In genomic region chr10:43667086-43667690, GRCm38 (mm10) we compare ENCODE assay signal across 9 mouse cellular contexts.
DNase-seq lines count a peak whose midpoint lies in the region; ATAC-seq and TF ChIP-seq lines count a peak whose summit lies in the region.
"Had no signal": no experiment of that assay in that cellular context is flagged by ENCODE, and none has a peak within 500 bp of the region (broad histone marks: within the 10 kb centered on the region; RNA-seq: fewer than 3 reads in every experiment).

No protein-coding gene starts in this region.

- no peaks in the 10 kb centered on the region for H3K9me3 ChIP-seq in heart, embryonic 13.5 days
- H3K9me3 ChIP-seq in E14TG2a.4 (ENCODE audit: low read length) = no peaks in the 10 kb centered on the region
- H3K9me3 ChIP-seq in erythroblast, embryonic 14.5 days (ENCODE audit: control insufficient read depth, low read length) = no peaks in the 10 kb centered on the region
- no peaks in the 10 kb centered on the region for H3K9me3 ChIP-seq in liver, embryonic 16.5 days (replicated peaks; ENCODE audit: control insufficient read depth, low read length)

- no peak for DNase-seq in heart, postnatal 4 days
- DNase-seq in urinary bladder, postnatal 36 days (ENCODE audit: low spot score in 2 of 2) = no peak
- no peak for DNase-seq in embryo, embryonic 9.5 days (ENCODE audit: extremely low spot score)
- no peak for DNase-seq in lung, adult 18-20 months
- DNase-seq: cerebellum, adult 18-20 months had no signal

- 51% methylated on average over 25 of the region's 25 CpGs for WGBS in heart, embryonic 13.5 days
- WGBS in liver, embryonic 16.5 days (ENCODE audit: insufficient replicate concordance) = 52% methylated on average over 25 of the region's 25 CpGs

- TF ChIP-seq CTCF in E14TG2a.4 (conservative IDR thresholded peaks at IDR 0.05; ENCODE audit: low read length) = no peak

- 0 out of 2 replicates have a peak, but pooled peaks cover 11% of the 10 kb centered on the region for H3K27me3 ChIP-seq in heart, embryonic 13.5 days (replicated peaks)
- H3K27me3 ChIP-seq in E14TG2a.4 (ENCODE audit: insufficient read depth, low read length) = peaks cover 41% of the 10 kb centered on the region
- no peaks in the 10 kb centered on the region for H3K27me3 ChIP-seq in erythroblast, embryonic 14.5 days (ENCODE audit: control insufficient read depth)
- H3K27me3 ChIP-seq in liver, embryonic 16.5 days (ENCODE audit: control insufficient read depth, insufficient read depth, low read depth, low read length) = no peaks in the 10 kb centered on the region

- ATAC-seq in heart, embryonic 13.5 days (ENCODE audit: extremely low read depth, insufficient number of reproducible peaks, low FRiP score, low TSS enrichment) = no peak
- ATAC-seq in liver, embryonic 16.5 days (ENCODE audit: low read depth) = peak; percentile 37

- H3K4me1 ChIP-seq in heart, embryonic 13.5 days = peaks cover 22% of the 10 kb centered on the region
- H3K4me1 ChIP-seq in E14TG2a.4 (replicated peaks; ENCODE audit: low read depth, low read length) = peaks cover 15% of the 10 kb centered on the region; the same call in 1 of the 2 replicates
- peaks cover 86% of the 10 kb centered on the region for H3K4me1 ChIP-seq in erythroblast, embryonic 14.5 days (ENCODE audit: control insufficient read depth)
- peaks cover 76% of the 10 kb centered on the region for H3K4me1 ChIP-seq in liver, embryonic 16.5 days (ENCODE audit: control insufficient read depth, low read depth, low read length)

- H3K27ac ChIP-seq in heart, embryonic 13.5 days (replicated peaks) = no peak overlapping the region
- peak overlapping the region; percentile 87 for H3K27ac ChIP-seq in liver, embryonic 16.5 days (ENCODE audit: low read length)

- H3K36me3 ChIP-seq in heart, embryonic 13.5 days = no peaks in the 10 kb centered on the region
- H3K36me3 ChIP-seq in E14TG2a.4 (ENCODE audit: insufficient read depth, low read length) = no peaks in the 10 kb centered on the region
- H3K36me3 ChIP-seq in erythroblast, embryonic 14.5 days (ENCODE audit: control insufficient read depth) = peaks cover 23% of the 10 kb centered on the region
- H3K36me3 ChIP-seq in liver, embryonic 16.5 days (ENCODE audit: control insufficient read depth, insufficient read depth) = no peaks in the 10 kb centered on the region

- peak overlapping the region; percentile 62 for H3K4me2 ChIP-seq in heart, embryonic 13.5 days
- peak overlapping the region; percentile 83 for H3K4me2 ChIP-seq in liver, embryonic 16.5 days (ENCODE audit: low read depth, low read length)

- peak overlapping the region; percentile 33 for H3K4me3 ChIP-seq in heart, embryonic 13.5 days
- H3K4me3 ChIP-seq in E14TG2a.4 (replicated peaks; ENCODE audit: low read length) = peak overlapping the region; percentile 39; the same call in 1 of the 2 replicates
- peak overlapping the region; percentile 62 for H3K4me3 ChIP-seq in erythroblast, embryonic 14.5 days (replicated peaks)
- peak overlapping the region; percentile 55 for H3K4me3 ChIP-seq in liver, embryonic 16.5 days (ENCODE audit: low read depth, low read length)

- peak overlapping the region; percentile 3; the same call in 1 of the 2 replicates for H3K9ac ChIP-seq in heart, embryonic 13.5 days
- peak overlapping the region; percentile 63 for H3K9ac ChIP-seq in liver, embryonic 16.5 days (ENCODE audit: low read depth, low read length)
